5 mouse cellular contexts compared by ENCODE assay signal in the genomic region with DNA sequence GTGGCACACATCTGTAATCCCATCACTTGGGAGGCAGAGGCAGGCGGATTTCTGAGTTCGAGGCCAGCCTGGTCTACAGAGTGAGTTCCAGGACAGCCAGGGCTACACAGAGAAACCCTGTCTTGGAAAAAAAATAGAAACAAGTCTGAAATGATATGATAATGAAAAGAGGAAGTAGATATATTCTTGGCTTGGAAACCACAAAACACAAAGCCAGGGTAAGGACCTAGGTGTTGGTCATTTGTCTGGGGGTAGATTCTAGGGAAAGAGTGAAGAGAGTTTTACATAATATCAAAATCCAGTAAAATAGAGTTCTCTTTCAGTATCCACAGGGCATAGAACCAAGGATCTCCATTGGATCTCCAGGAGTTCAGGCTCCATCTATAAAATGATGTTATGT.
A peak's percentile ranks its signal among the peaks of the same experiment; 100 is the strongest.
DNase-seq lines count a peak whose midpoint lies in the region; ATAC-seq and TF ChIP-seq lines count a peak whose summit lies in the region.
"Not testable (repeated sequence)": the region's sequence is repeated elsewhere in the genome, so short reads cannot be mapped to it uniquely, and the experiment has no call there.

No protein-coding gene starts in this region.

- H3K9me3 ChIP-seq in G1E (replicated peaks): not testable (repeated sequence)

- H3K4me3 ChIP-seq in G1E (ENCODE audit: low read depth, low read length): not testable (repeated sequence)

- peak; percentile 56 for DNase-seq in 416B (ENCODE audit: low read depth)
- not testable (repeated sequence) for DNase-seq in G1E (ENCODE audit: low spot score)
- peak; percentile 71 for DNase-seq in MEL-GATA-1-ER (ENCODE audit: extremely low read depth, low read depth)

- TF ChIP-seq CTCF in G1E (IDR thresholded peaks at IDR 0.05; ENCODE audit: low read depth, low read length): not testable (repeated sequence)

- H3K27me3 ChIP-seq in G1E (ENCODE audit: insufficient read depth, low read length): not testable (repeated sequence)

- not testable (repeated sequence) for H3K4me1 ChIP-seq in G1E (ENCODE audit: insufficient read depth, low read depth, low read length)

- H3K36me3 ChIP-seq in G1E (replicated peaks): not testable (repeated sequence)

- peak; percentile 22; the same call in 1 of the 2 replicates for ATAC-seq in G1E (ENCODE audit: extremely low read depth, insufficient number of reproducible peaks, low FRiP score, poor library complexity, severe bottlenecking)
- ATAC-seq in granulocyte monocyte progenitor cell, adult 5-6 weeks (replicated peaks; ENCODE audit: poor library complexity, severe bottlenecking): peak; percentile 56
- ATAC-seq in hematopoietic stem cell, adult 5-6 weeks (replicated peaks in 1 of 2; ENCODE audit: insufficient read depth in 1 of 2, low FRiP score in 2 of 2, low TSS enrichment in 1 of 2, low read depth in 1 of 2, poor library complexity in 2 of 2, severe bottlenecking in 2 of 2): peak; percentile 53 to 65; a peak in 3 of 4 replicates
